Mouse (Mus musculus): ENCODE data around the gene Shbg. TPM values are rescaled to one million over a fixed set of nuclear protein-coding genes. Genes with fewer than 3 reads are reported as not detected.
"Not testable (repeated sequence)": the region's sequence is repeated elsewhere in the genome, so short reads cannot be mapped to it uniquely, and the experiment has no call there.

Shbg gene
- total RNA-seq, 2 experiments from 2014 or later: 0.62 TPM; not detected in 1

GRCm38 (mm10) chr11:69632284-69633089, 14.8 kb upstream of the Shbg start, which contains the start of gene Fxr2:
Gene Fxr2 (plus strand): TSS chr11:69632990.
- DNase-seq: peak; percentile 100

GRCm38 (mm10) chr11:69629802-69630201, 12.1 kb upstream of the Shbg start:
- DNase-seq: no peak

GRCm38 (mm10) chr11:69628286-69628685, 10.6 kb upstream of the Shbg start:
- DNase-seq: peak; percentile 46

GRCm38 (mm10) chr11:69624339-69624738, 6.6 kb upstream of the Shbg start:
- not testable (repeated sequence) for DNase-seq

- no peak for DNase-seq
Measured at GRCm38 (mm10) chr11:69623006-69623405, 5.3 kb upstream of the Shbg start.

- no peak for DNase-seq
Measured at GRCm38 (mm10) chr11:69622406-69622805, 4.7 kb upstream of the Shbg start.

DNA sequence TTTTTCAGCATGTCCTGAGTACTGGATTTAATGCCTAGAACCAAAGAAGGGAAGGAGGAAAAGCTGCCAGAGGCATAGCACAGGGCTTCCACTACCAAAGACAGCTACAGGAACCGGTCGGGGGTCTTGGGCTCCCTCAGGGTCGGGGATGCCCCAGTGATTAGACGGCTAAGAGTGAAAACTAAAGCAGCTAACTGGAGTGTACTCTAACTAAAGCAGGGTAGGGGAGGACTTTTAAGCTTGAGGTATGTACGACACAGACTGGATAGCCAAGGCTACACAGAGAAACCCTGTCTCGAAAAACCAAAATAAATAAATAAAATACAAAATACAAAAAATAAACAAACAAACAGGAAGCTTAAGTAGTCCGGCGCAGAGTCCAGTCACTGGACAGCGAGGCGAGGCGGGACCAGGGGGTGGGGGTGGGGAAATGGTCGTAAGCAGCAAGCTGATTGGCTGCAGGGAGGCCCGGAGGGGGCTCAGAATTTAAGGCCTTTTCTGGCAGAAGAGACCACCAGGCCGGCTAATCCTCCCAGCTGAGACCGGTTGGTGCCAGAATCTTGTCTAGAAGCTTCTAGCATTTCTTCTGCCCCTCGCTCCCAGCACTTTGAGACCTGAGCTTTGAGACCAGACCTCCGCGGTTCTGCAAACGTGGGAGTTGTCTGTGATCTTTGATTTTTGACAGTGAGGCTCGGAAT, 4.0 kb upstream of the Shbg start, which contains the start of gene Sat2:
Gene Sat2 (plus strand): TSS at position 454 of the 698 bp plus-strand sequence.
- DNase-seq: peak; percentile 64

DNA sequence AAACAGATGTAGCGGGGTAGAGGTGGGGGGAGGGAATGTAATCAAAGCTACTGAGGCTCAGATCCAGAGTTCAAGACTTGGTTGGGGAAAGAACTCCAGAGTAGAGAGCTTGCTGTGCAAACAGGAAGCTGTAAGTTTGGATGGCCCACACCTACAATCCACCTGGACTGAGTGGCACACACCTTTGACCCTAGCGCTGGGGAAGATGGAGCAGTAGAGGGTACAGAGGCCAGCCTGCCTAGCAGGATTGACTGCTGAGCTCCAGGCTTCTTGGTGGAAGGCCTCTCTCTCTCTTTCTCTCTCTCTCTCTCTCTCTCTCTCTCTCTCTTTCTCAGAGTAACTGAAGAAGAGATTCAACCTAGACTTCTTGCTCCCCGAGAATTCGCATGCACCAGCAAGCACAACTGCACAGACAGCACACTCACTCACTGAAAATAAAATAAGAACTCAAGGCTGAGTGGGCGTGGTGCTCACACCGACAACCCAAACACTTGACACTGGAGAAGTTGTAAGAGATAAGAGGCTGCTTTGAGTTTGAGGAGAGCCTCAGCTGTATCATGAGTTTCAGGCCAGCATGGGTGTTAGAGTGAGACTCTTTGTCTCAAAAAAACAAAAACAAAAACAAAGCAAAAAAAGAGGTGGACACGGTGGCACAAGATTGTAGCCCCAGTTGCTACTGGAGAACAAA, 2.8 kb upstream of the Shbg start:
- DNase-seq: no peak

DNA sequence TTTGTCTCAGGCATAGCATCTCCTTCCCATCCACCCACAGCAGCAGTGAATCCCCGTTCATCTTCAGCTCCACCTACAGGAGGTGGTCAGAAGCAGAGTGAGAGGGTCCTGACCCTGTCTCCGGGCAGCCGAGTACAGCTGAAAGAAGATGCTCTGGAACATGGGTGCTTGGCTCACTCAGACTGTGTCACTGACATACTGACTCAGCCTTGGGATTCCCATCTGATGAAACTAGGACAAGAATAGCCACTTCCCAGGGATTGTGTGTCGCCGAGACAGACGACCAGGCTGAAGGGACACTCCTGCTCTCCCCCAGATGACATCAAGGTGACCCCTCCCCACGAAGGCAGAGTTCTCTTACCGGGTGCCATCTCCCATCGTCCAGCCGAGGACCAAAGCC, 924 bp downstream of the Shbg start:
- no peak for DNase-seq

- not testable (repeated sequence) for DNase-seq
Measured at GRCm38 (mm10) chr11:69614257-69614588, 3.5 kb downstream of the Shbg start.

DNA sequence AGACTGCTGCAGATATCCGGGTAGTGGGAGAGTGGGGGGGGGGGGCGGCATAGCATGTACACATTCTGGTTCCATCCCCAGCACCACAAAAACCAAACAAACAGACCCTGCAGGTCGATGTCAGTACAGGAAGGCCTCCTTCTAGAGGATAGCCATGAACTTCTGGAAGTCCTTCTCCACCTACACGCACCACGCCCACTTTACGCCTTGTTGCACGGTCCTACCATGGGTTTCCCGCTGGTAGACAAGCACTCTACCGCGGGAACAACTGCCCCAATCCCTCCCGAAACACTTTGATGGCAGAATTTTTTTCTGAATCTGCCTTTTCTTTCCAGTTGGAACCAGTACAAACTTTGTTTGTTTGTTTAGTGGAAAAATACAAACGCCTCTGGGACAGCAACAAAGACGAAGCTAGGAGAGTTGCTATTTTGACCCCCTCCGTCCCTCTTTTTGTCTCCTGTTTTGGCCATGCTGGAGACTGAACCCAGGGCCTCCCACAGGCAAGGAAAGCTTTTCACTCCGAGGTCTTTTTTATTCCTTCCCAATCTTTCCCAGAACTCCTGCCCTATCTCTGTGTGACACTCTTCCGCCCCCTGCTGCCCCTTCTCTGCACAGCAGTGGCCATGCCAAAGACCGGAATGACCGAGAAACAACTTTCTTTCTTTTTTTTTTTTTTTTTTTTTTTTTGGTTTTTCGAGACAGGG, 4.0 kb downstream of the Shbg start:
- DNase-seq: peak; percentile 68

GRCm38 (mm10) chr11:69610899-69611298, 6.8 kb downstream of the Shbg start:
- DNase-seq: no peak

- no peak for DNase-seq
Measured at GRCm38 (mm10) chr11:69609416-69609815, 8.3 kb downstream of the Shbg start.

DNA sequence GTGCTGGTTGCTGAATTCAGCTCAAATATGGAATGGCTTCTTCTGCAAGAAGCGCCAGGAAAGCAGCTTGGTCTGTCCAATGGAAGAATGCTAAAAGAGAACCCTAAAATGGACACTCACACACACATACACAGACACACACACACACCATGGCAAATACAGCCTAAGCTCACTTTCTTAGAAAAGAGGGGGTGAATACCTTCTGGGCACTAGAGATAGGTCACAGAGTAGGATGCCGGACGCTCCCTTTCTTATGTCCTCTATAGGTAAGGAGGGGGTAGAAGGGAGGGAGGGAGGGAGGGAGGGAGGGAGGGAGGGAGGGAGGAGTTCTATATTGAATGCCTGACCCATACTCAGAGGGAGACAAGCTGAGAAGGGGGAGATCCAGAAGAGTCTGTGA, 9.2 kb downstream of the Shbg start:
- no peak for DNase-seq

DNA sequence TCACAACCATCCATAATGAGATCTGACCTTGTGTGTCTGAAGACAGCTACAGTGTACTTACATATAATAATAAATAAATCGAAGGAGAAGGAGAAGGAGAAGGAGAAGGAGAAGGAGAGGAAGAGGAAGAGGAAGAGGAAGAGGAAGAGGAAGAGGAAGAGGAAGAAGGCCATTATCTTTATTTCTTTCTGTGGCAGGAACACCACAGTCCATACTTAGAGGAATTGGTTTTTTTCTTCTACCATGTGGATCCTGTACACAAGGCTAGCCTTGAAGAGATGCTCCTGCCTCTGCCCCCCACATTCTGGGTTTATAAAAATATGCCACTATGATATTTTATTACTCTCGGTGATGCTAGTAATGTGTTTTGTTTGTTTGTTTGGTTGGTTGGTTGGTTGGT, 10.9 kb downstream of the Shbg start:
- DNase-seq: no peak

GRCm38 (mm10) chr11:69606491-69606795, 11.3 kb downstream of the Shbg start:
- no peak for DNase-seq

- DNase-seq: peak; percentile 80
Measured at GRCm38 (mm10) chr11:69605726-69606490, 11.8 kb downstream of the Shbg start, which contains the start of gene Atp1b2. Gene Atp1b2 (minus strand): TSS chr11:69605942.

DNA sequence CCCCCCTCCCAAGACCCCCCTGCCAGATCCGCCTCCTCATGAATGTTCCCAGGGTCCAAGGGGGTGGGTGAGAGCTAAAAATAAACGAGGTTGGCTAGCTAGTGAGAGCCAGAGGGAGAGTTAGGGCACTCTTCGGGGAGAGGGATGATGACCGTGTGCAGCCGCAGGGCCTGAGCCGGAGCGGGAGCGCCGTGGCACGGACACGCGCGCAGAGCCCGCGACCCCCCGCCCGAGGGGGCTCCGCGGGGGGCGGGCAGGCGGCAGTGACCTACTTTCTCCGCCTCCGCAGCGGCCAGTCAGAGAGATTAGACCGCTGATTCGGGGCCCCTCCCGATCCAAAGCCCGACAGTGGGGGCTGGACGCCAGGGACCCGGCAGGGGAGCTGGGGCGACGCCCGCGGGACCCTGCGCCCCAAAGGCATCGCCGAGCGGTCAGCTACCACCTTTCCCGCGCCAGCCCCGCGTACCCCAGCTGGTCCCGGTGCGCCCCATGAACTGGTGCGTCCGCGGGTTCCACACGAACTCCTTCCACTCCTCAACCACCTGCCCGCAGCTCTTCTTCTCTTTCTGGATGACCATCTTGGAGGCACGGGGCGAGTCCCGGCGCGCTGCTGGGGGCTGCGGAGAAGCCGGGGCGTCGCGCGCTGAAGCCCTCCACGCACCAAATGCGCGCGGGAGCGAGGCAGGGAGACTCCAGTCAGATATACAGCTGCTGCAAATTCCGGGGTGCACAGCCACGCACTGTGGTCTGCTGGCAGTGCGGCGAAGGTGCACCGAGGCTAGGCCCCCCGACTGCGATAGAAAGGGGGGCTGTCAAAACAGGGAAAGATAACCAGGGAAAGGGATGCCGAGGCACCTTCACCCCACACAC, 12.7 kb downstream of the Shbg start:
- peak; percentile 42 for DNase-seq

GRCm38 (mm10) chr11:69604347-69604746, 13.4 kb downstream of the Shbg start:
- DNase-seq: no peak

DNA sequence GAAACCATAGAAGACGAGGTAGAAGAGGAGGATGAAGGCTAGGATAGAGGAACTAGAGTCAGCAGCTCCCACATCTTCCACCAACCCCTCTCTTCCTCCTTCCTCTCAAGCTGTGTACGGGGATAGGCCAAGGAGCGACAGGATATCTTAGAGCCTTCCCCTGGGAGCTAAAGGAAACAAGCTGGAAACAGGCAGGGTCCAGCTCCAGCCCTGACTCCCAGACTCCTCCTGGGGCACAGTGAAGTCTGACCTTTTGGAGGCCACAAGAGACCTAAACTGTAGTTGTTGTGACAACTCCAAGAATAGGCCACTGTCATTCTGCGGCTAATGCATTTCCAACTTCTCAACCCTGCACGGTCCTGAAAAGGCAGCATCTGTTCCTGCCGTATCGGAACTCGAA, 14.2 kb downstream of the Shbg start:
- peak; percentile 40 for DNase-seq

- no peak for DNase-seq
Measured at GRCm38 (mm10) chr11:69601768-69602167, 15.9 kb downstream of the Shbg start.

All from gastrocnemius, postnatal 25 days (tissue).